Mouse (Mus musculus) cerebellum, adult (tissue): ENCODE measurements around the gene Zfp653.
A peak's percentile ranks its signal among the peaks of the same experiment; 100 is the strongest.

Experiments
- ATAC-seq: cut with Nextera tagmentation; 2 replicates; pipeline ENCODE4 v1.9.2; 2017; ENCODE audit warnings: mild to moderate bottlenecking, moderate library complexity, mixed read lengths; ENCODE audit not compliant: insufficient number of reproducible peaks, low FRiP score, low TSS enrichment

The Zfp653 gene

GRCm38 (mm10) chr9:22072276-22072675 is 1.1 kb upstream of the Zfp653 start:
- no peak for ATAC-seq

- ATAC-seq: peak; percentile 21; the same call in 1 of the 2 replicates
These were observed 1.2 kb downstream of the Zfp653 start for GRCm38 (mm10) chr9:22069881-22070553.

DNA sequence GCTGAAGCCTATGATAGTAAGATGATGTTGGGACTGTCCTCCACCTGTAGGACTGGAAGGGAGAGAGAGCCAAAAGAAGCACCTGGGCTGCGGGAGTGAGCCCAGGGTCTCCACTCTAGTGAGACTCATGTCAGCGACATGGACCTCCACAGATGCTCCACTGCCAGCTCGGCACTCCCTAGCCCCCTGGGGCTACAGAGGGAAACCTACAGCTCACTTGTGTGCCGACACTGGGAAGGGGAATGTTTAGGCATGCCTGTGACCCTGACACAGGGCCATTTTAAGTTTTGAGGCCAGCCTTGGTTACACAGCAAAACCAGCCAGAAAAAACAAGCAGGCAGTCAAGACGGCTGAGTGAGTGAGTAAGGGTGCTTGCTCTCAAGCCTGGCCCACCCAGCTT is 4.0 kb downstream of the Zfp653 start:
- ATAC-seq: no peak

- no peak for ATAC-seq
These were observed 4.7 kb downstream of the Zfp653 start for GRCm38 (mm10) chr9:22066433-22066832.

GRCm38 (mm10) chr9:22065642-22066041 is 5.5 kb downstream of the Zfp653 start:
- ATAC-seq: no peak

DNA sequence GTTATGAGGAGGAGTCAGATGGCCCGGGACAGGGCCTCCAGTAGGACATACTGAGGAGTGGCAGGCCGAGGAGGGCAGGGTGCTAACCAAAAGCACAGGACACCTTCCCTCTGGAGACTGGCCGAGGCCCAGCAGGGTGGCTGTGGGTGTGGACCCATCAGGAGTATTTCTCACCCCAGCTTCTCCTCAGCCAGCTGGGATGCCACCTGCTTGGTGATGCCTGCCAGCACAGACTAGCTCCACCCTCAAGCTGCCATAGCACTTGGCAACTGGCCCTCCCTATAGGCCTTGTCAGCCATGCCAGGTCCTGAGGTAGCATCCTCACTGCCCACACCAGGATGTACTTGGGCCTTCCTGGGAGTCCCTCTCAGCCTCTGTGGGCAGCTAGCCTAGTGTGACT is 6.8 kb downstream of the Zfp653 start:
- peak; percentile 65 for ATAC-seq

DNA sequence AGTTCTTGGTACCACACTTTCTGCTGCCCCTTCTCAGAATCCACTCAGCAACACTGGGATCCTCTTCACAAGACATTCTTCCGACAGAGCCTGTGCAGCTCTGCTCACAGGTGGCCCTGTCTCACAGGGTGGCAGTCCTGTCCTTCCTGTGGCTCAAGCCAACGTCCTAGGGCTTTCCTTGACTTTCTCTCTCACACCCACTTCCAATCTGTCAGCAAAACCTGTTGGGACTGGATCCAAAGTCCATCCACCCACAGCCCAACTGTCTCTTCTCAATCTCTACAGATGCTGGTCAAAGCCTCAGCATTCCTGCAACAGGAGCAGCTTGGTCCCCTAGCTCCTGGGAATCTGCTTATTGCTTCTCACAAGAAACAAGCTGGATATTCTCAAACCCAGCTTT is 9.8 kb downstream of the Zfp653 start:
- no peak; the same call in 1 of the 2 replicates for ATAC-seq

DNA sequence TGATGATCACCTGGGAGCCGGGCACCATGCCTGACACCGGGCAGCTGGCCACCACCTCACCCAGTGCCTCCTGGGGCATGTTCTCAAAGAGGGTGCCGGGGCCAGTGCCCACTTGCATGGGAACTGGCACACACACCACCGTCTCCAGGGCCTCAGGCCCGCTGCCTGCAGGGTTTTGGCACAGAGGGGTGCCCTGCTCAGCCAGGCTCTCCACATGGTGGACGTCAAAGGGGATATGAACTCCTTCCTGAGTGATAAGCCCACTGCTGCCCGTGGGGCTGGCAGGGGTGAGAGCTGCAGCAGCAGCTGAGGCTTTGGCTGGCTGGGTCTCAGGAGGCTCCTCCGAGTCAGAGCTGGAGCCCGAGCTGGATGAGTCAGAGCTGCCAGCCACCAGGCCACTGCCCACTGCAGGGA is 13.2 kb downstream of the Zfp653 start:
- ATAC-seq: 0 out of 2 replicates have a peak, but pooled peaks have one; percentile 12

GRCm38 (mm10) chr9:22057031-22057517 is 14.1 kb downstream of the Zfp653 start:
- no peak for ATAC-seq

- no peak for ATAC-seq
These were observed 14.8 kb downstream of the Zfp653 start for GRCm38 (mm10) chr9:22056303-22056910.

GRCm38 (mm10) chr9:22055713-22056112 is 15.5 kb downstream of the Zfp653 start:
- ATAC-seq: no peak

GRCm38 (mm10) chr9:22054411-22055076 is 16.6 kb downstream of the Zfp653 start:
- peak; percentile 36 for ATAC-seq

- no peak for ATAC-seq
These were observed 17.5 kb downstream of the Zfp653 start for GRCm38 (mm10) chr9:22053657-22054056.

GRCm38 (mm10) chr9:22051958-22052254 is 19.3 kb downstream of the Zfp653 start, which contains the start of gene Elavl3:
Gene Elavl3, minus strand, starts transcription at chr9:22052023.
- ATAC-seq: peak; percentile 41

- ATAC-seq: no peak
These were observed 19.8 kb downstream of the Zfp653 start for GRCm38 (mm10) chr9:22051161-22051957.

- ATAC-seq: peak; percentile 29; the same call in 1 of the 2 replicates
These were observed 20.8 kb downstream of the Zfp653 start for GRCm38 (mm10) chr9:22050351-22050889.

- ATAC-seq: no peak
These were observed 21.4 kb downstream of the Zfp653 start for GRCm38 (mm10) chr9:22049721-22050270.

DNA sequence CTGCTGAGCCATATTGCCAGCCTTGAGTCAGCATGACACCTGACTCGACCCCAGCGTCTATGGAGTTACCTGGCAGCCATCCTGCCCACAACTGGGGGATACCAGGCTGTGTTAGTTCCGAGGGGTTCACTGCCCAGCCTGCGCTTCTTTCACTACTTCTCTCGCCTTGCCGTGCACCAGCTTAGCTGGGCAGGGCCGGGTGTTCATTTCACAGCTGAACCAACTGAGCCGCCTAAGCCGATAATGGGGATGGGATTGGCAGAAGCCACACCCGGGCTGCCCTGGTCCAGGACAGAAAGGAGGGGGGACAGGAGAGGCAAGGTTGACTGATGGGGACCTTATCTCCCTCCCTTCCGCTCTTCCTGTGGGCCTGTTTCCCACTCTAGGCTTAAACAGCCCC is 21.9 kb downstream of the Zfp653 start:
- ATAC-seq: no peak

DNA sequence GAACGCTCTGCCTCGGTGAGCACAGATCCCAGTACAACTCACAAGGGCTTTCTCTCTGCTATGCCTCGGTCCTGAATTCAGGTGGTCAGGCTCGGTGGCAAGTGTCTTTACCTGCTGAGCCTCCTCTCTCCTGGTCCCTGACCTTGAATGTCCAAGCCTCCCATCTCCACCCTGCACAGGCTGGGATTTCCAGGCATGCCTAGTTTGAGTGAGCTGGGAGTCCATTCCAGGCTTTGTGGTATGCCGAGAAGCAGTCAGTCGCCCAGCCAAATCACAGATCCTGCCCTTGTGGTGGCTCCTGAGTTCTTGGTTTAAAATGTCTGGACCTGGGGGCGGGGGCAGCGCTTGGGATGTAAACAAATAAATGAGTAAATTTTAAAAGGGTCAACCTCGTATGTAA is 23.8 kb downstream of the Zfp653 start:
- ATAC-seq: no peak

- no peak for ATAC-seq
These were observed 29.3 kb downstream of the Zfp653 start for GRCm38 (mm10) chr9:22041832-22042231.
